Comparison of ENCODE assay signal across 8 mouse cellular contexts in genomic region chr14:55121947-55122346, GRCm38 (mm10). TPM values are rescaled to one million over a fixed set of nuclear protein-coding genes. Genes with fewer than 3 reads are reported as not detected.
DNase-seq lines count a peak whose midpoint lies in the region; ATAC-seq and TF ChIP-seq lines count a peak whose summit lies in the region.

No protein-coding gene starts in this region.

- peak; percentile 58 for TF ChIP-seq CTCF in cortical plate, adult 2 months (IDR thresholded peaks at IDR 0.05; ENCODE audit: extremely low read depth, insufficient read depth, low read length)
- TF ChIP-seq CTCF in midbrain, postnatal 0 days (IDR thresholded peaks at IDR 0.05): peak; percentile 92

- no peaks in the 10 kb centered on the region for H3K27me3 ChIP-seq in hindbrain, embryonic 16.5 days (replicated peaks; ENCODE audit: control insufficient read depth, insufficient read depth, low read length)
- H3K27me3 ChIP-seq in liver, embryonic 11.5 days (replicated peaks; ENCODE audit: control insufficient read depth, insufficient read depth, low read length): peaks cover 11% of the 10 kb centered on the region
- H3K27me3 ChIP-seq in midbrain, postnatal 0 days (ENCODE audit: insufficient read depth, low read length): no peaks in the 10 kb centered on the region

- H3K4me2 ChIP-seq in hindbrain, embryonic 16.5 days (ENCODE audit: low read length): peak overlapping the region; percentile 43
- peak overlapping the region; percentile 47 for H3K4me2 ChIP-seq in liver, embryonic 11.5 days
- H3K4me2 ChIP-seq in midbrain, postnatal 0 days (ENCODE audit: low read depth, low read length, poor library complexity, severe bottlenecking): peak overlapping the region; percentile 28

- ATAC-seq in hindbrain, embryonic 16.5 days: peak; percentile 92
- ATAC-seq in liver, embryonic 11.5 days (replicated peaks; ENCODE audit: low FRiP score): no peak
- ATAC-seq in midbrain, postnatal 0 days (ENCODE audit: low FRiP score): peak; percentile 93

- H3K9ac ChIP-seq in hindbrain, embryonic 16.5 days (ENCODE audit: low read depth, low read length): peak overlapping the region; percentile 51
- no peak overlapping the region for H3K9ac ChIP-seq in liver, embryonic 11.5 days (ENCODE audit: low read depth, low read length)
- H3K9ac ChIP-seq in midbrain, postnatal 0 days (replicated peaks; ENCODE audit: low read length, poor library complexity, severe bottlenecking): no peak overlapping the region

- WGBS in hindbrain, embryonic 16.5 days: 5% methylated on average over 5 of the region's 5 CpGs
- WGBS in liver, embryonic 11.5 days: 3% methylated on average over 5 of the region's 5 CpGs
- 2% methylated on average over 5 of the region's 5 CpGs for WGBS in midbrain, postnatal 0 days

- H3K4me3 ChIP-seq in cortical plate, adult 2 months (ENCODE audit: insufficient read depth, low read length): no peak overlapping the region
- H3K4me3 ChIP-seq in hindbrain, embryonic 16.5 days (ENCODE audit: low read length): 0 out of 2 replicates have a peak overlapping the region, but pooled peaks have one; percentile 10
- no peak overlapping the region for H3K4me3 ChIP-seq in liver, embryonic 11.5 days (ENCODE audit: low read depth, low read length)
- H3K4me3 ChIP-seq in midbrain, postnatal 0 days (ENCODE audit: low read depth, low read length): no peak overlapping the region

- H3K27ac ChIP-seq in cortical plate, adult 2 months (ENCODE audit: insufficient read depth, low read length): no peak overlapping the region
- H3K27ac ChIP-seq in hindbrain, embryonic 16.5 days (ENCODE audit: low read depth, low read length): peak overlapping the region; percentile 77
- H3K27ac ChIP-seq in liver, embryonic 11.5 days (ENCODE audit: low read depth, low read length): no peak overlapping the region
- peak overlapping the region; percentile 79 for H3K27ac ChIP-seq in midbrain, postnatal 0 days (ENCODE audit: low read depth, low read length)

- H3K9me3 ChIP-seq in hindbrain, embryonic 16.5 days (ENCODE audit: control insufficient read depth, low read length): no peaks in the 10 kb centered on the region
- no peaks in the 10 kb centered on the region for H3K9me3 ChIP-seq in liver, embryonic 11.5 days (ENCODE audit: control insufficient read depth, low read length)
- H3K9me3 ChIP-seq in midbrain, postnatal 0 days (ENCODE audit: low read length): no peaks in the 10 kb centered on the region

- H3K36me3 ChIP-seq in hindbrain, embryonic 16.5 days (ENCODE audit: control insufficient read depth, insufficient read depth, low read length): no peaks in the 10 kb centered on the region
- no peaks in the 10 kb centered on the region for H3K36me3 ChIP-seq in liver, embryonic 11.5 days (ENCODE audit: control insufficient read depth, insufficient read depth, low read length)
- no peaks in the 10 kb centered on the region for H3K36me3 ChIP-seq in midbrain, postnatal 0 days (ENCODE audit: insufficient read depth, low read length)

- peaks cover 6% of the 10 kb centered on the region for H3K4me1 ChIP-seq in cortical plate, adult 2 months (ENCODE audit: control insufficient read depth, insufficient read depth, low read length)
- peaks cover 20% of the 10 kb centered on the region for H3K4me1 ChIP-seq in hindbrain, embryonic 16.5 days (ENCODE audit: control insufficient read depth, insufficient read depth, low read depth, low read length)
- peaks cover 6% of the 10 kb centered on the region; the same call in 1 of the 2 replicates for H3K4me1 ChIP-seq in liver, embryonic 11.5 days (replicated peaks; ENCODE audit: control insufficient read depth, insufficient read depth, low read length)
- peaks cover 15% of the 10 kb centered on the region for H3K4me1 ChIP-seq in midbrain, postnatal 0 days (ENCODE audit: insufficient read depth, low read length)

- DNase-seq in 3134 (ENCODE audit: extremely low read depth, insufficient read length, low spot score) (peak; percentile 56), R1 (ENCODE audit: low read depth, low spot score) (peak; percentile 89)
- DNase-seq in gastrocnemius, postnatal 25 days: peak; percentile 76
- peak; percentile 61 for DNase-seq in liver, embryonic 11.5 days (ENCODE audit: low spot score)
- peak; percentile 97 for DNase-seq in midbrain, postnatal 0 days (ENCODE audit: low spot score)
- peak; percentile 68 for DNase-seq in urinary bladder, postnatal 25 days (ENCODE audit: low spot score)

- no peak for TF ChIP-seq POLR2A in cortical plate, adult 2 months (IDR thresholded peaks at IDR 0.05; ENCODE audit: extremely low read depth, insufficient read depth, low read length)

RNA-seq across cellular contexts. Expression of gene Jph4, which starts 5.2 kb away (rescaled TPM):
- 244 and 247 TPM in 2 replicates for polyA plus RNA-seq in cortical plate, adult 2 months (2012; rRNA removed)
- under 1 TPM; 0.28 to 0.35 TPM for total RNA-seq in gastrocnemius, postnatal 25 days (2021)
- polyA plus RNA-seq in hindbrain, embryonic 16.5 days (2015; fragmentation: Nextera tagmentation; extraction: Ambion mirVana): 31.8 and 32.3 TPM in 2 replicates
- 0.44 and 0.60 TPM in 2 replicates for polyA plus RNA-seq in liver, embryonic 11.5 days (2014; fragmentation: Nextera tagmentation; extraction: Ambion mirVana)
- 158 and 182 TPM in 2 replicates for total RNA-seq in midbrain, postnatal 0 days (2014; rRNA removed)
- 41.7 and 45.1 TPM in 2 replicates for polyA plus RNA-seq in midbrain, postnatal 0 days (2015; fragmentation: Nextera tagmentation; extraction: Ambion mirVana)

RNA-seq across cellular contexts. Expression of gene Ap1g2, which starts 15.6 kb away (rescaled TPM):
- polyA plus RNA-seq in cortical plate, adult 2 months (2012; rRNA removed): 14.7 and 15.4 TPM in 2 replicates
- 1 to 10 TPM; 4.8 to 5.7 TPM for total RNA-seq in gastrocnemius, postnatal 25 days (2021)
- 6.9 and 7.7 TPM in 2 replicates for polyA plus RNA-seq in hindbrain, embryonic 16.5 days (2015; fragmentation: Nextera tagmentation; extraction: Ambion mirVana)
- 45.1 and 52.9 TPM in 2 replicates for polyA plus RNA-seq in liver, embryonic 11.5 days (2014; fragmentation: Nextera tagmentation; extraction: Ambion mirVana)
- total RNA-seq in midbrain, postnatal 0 days (2014; rRNA removed): 8.2 and 11.6 TPM in 2 replicates
- polyA plus RNA-seq in midbrain, postnatal 0 days (2015; fragmentation: Nextera tagmentation; extraction: Ambion mirVana): 6.6 and 8.9 TPM in 2 replicates

RNA-seq across cellular contexts. Expression of gene Thtpa, which starts 27.4 kb away (rescaled TPM):
- 13.8 and 14.5 TPM in 2 replicates for polyA plus RNA-seq in cortical plate, adult 2 months (2012; rRNA removed)
- total RNA-seq in gastrocnemius, postnatal 25 days (2021): 10 to 100 TPM; 10.5 to 11.1 TPM
- polyA plus RNA-seq in hindbrain, embryonic 16.5 days (2015; fragmentation: Nextera tagmentation; extraction: Ambion mirVana): 34.4 and 36.1 TPM in 2 replicates
- polyA plus RNA-seq in liver, embryonic 11.5 days (2014; fragmentation: Nextera tagmentation; extraction: Ambion mirVana): 10.5 and 12.6 TPM in 2 replicates
- total RNA-seq in midbrain, postnatal 0 days (2014; rRNA removed): 38.0 and 42.1 TPM in 2 replicates
- polyA plus RNA-seq in midbrain, postnatal 0 days (2015; fragmentation: Nextera tagmentation; extraction: Ambion mirVana): 32.5 and 35.2 TPM in 2 replicates

RNA-seq across cellular contexts. Expression of gene Zfhx2, which starts 29.8 kb away (rescaled TPM):
- 13.0 and 13.1 TPM in 2 replicates for polyA plus RNA-seq in cortical plate, adult 2 months (2012; rRNA removed)
- total RNA-seq in gastrocnemius, postnatal 25 days (2021): 1 to 10 TPM; 3.5 to 3.7 TPM
- 18.4 and 20.5 TPM in 2 replicates for polyA plus RNA-seq in hindbrain, embryonic 16.5 days (2015; fragmentation: Nextera tagmentation; extraction: Ambion mirVana)
- 2.1 and 2.8 TPM in 2 replicates for polyA plus RNA-seq in liver, embryonic 11.5 days (2014; fragmentation: Nextera tagmentation; extraction: Ambion mirVana)
- 16.4 and 18.6 TPM in 2 replicates for total RNA-seq in midbrain, postnatal 0 days (2014; rRNA removed)
- polyA plus RNA-seq in midbrain, postnatal 0 days (2015; fragmentation: Nextera tagmentation; extraction: Ambion mirVana): 11.2 and 14.2 TPM in 2 replicates

Comparison
In these comparisons a context has a peak if more than half of its experiments do, and no peak if none do; other contexts are left out.
1. H3K27ac ChIP-seq: peak in hindbrain, embryonic 16.5 days (single experiment) and midbrain, postnatal 0 days (single experiment); none in cortical plate, adult 2 months (single experiment) and liver, embryonic 11.5 days (single experiment).
2. RNA of gene Jph4, which starts 5.2 kb away (polyA plus RNA-seq): 244 to 247 TPM in cortical plate, adult 2 months, 41.7 to 45.1 TPM in midbrain, postnatal 0 days and 31.8 to 32.3 TPM in hindbrain, embryonic 16.5 days; 0.44 to 0.60 TPM in liver, embryonic 11.5 days; every median in the first group is over 10 times any median in the second.
3. Peak in every context shown above with its lines, with median percentiles within 50 percentile points of each other: DNase-seq and H3K4me2 ChIP-seq.